Mouse (Mus musculus): ENCODE measurements around the gene Gm5426. TPM values are rescaled to one million over a fixed set of nuclear protein-coding genes. Genes with fewer than 3 reads are reported as not detected.
"Not testable (repeated sequence)": the region's sequence is repeated elsewhere in the genome, so short reads cannot be mapped to it uniquely, and the experiment has no call there.

Gm5426 gene
- total and polyA plus RNA-seq, 2 experiments from 2014 or later = not detected

GRCm38 (mm10) chr10:96129213-96129612, 7.2 kb upstream of the Gm5426 start:
- whole genome bisulfite sequencing = 94% methylated on average over 2 of the region's 2 CpGs

GRCm38 (mm10) chr10:96130406-96130805, 6.0 kb upstream of the Gm5426 start:
- no peak overlapping the region for H3K9ac ChIP-seq (replicated peaks; ENCODE audit: low read length, poor library complexity, severe bottlenecking)
- H3K4me1 ChIP-seq (ENCODE audit: insufficient read depth, low read length) = no peaks in the 10 kb centered on the region
- H3K36me3 ChIP-seq (ENCODE audit: insufficient read depth, low read length) = no peaks in the 10 kb centered on the region
- H3K27me3 ChIP-seq (ENCODE audit: insufficient read depth, low read length) = no peaks in the 10 kb centered on the region
- no peak overlapping the region for H3K27ac ChIP-seq (ENCODE audit: low read depth, low read length)
- 85% methylated on average over 3 of the region's 3 CpGs for WGBS
- ATAC-seq (ENCODE audit: low FRiP score) (no peak), DNase-seq (ENCODE audit: low spot score) (no peak)
- TF ChIP-seq CTCF (IDR thresholded peaks at IDR 0.05) = no peak
- no peak overlapping the region for H3K4me2 ChIP-seq (ENCODE audit: low read depth, low read length, poor library complexity, severe bottlenecking)
- H3K9me3 ChIP-seq (ENCODE audit: low read length) = no peaks in the 10 kb centered on the region
- no peak overlapping the region for H3K4me3 ChIP-seq (ENCODE audit: low read depth, low read length)

More at GRCm38 (mm10) chr10:96129213-96129612, 7.2 kb upstream of the Gm5426 start:
- ATAC-seq (ENCODE audit: low FRiP score) = no peak
- H3K9ac ChIP-seq (replicated peaks; ENCODE audit: low read length, poor library complexity, severe bottlenecking) = no peak overlapping the region
- no peaks in the 10 kb centered on the region for H3K27me3 ChIP-seq (ENCODE audit: insufficient read depth, low read length)
- H3K36me3 ChIP-seq (ENCODE audit: insufficient read depth, low read length) = no peaks in the 10 kb centered on the region
- H3K27ac ChIP-seq (ENCODE audit: low read depth, low read length) = no peak overlapping the region
- no peaks in the 10 kb centered on the region for H3K4me1 ChIP-seq (ENCODE audit: insufficient read depth, low read length)
- no peak for TF ChIP-seq CTCF (IDR thresholded peaks at IDR 0.05)
- H3K9me3 ChIP-seq (ENCODE audit: low read length) = no peaks in the 10 kb centered on the region
- H3K4me3 ChIP-seq (ENCODE audit: low read depth, low read length) = no peak overlapping the region
- DNase-seq (ENCODE audit: low spot score) = no peak
- no peak overlapping the region for H3K4me2 ChIP-seq (ENCODE audit: low read depth, low read length, poor library complexity, severe bottlenecking)

DNA sequence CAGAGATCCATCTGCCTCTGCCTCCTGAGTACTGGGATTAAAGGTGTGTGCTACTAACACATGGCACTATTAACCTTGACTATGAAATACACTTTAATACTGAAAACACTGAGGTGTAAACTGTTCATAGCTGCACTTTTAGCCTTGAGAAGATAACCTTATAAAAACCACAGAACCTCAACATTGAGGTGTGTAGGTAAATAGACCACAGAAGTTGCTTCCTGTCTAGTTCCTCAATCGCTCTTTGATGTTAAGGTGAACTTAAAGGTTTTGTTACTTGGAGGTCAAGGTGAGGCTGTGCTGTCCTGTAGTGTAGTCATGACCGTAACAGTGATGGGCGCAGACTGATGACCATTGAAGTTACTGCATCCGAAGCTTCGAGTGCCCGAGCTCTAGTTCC, 5.3 kb upstream of the Gm5426 start:
- Histone ChIP-seq H3K9ac (replicated peaks; ENCODE audit: low read length, poor library complexity, severe bottlenecking) (no peak overlapping the region), H3K27ac (ENCODE audit: low read depth, low read length) (no peak overlapping the region), H3K36me3 (ENCODE audit: insufficient read depth, low read length) (no peaks in the 10 kb centered on the region), H3K4me2 (ENCODE audit: low read depth, low read length, poor library complexity, severe bottlenecking) (no peak overlapping the region), H3K27me3 (ENCODE audit: insufficient read depth, low read length) (no peaks in the 10 kb centered on the region), H3K9me3 (ENCODE audit: low read length) (no peaks in the 10 kb centered on the region), H3K4me1 (ENCODE audit: insufficient read depth, low read length) (no peaks in the 10 kb centered on the region), H3K4me3 (ENCODE audit: low read depth, low read length) (no peak overlapping the region)
- no peak for ATAC-seq (ENCODE audit: low FRiP score)
- TF ChIP-seq CTCF (IDR thresholded peaks at IDR 0.05) = no peak
- WGBS = 94% methylated on average over 6 of the region's 6 CpGs
- no peak for DNase-seq (ENCODE audit: low spot score)

DNA sequence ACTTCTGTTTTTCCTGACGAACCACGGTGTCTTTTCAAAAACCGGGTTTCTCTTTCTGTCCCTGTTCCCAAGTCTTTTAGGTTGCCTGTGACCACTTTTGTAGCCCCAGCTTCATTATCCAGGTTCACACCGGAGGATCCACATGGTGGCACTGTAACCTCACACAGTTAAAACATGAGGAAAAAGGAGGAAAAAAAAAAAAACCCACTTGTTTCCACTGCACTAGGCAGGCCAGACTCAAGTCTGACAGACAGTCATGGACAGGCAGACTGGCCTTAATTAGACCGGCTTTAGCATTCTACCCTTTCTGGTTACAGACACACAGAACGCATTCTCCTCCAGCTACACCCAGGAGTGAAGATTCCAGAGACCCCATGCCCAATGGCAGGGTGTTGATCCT, 4.2 kb upstream of the Gm5426 start:
- peak; percentile 84 for DNase-seq (ENCODE audit: low spot score)
- WGBS = 34% methylated on average over 6 of the region's 6 CpGs
- peak; percentile 89 for TF ChIP-seq CTCF (IDR thresholded peaks at IDR 0.05)

GRCm38 (mm10) chr10:96138585-96138984, 2.2 kb downstream of the Gm5426 start:
- no peaks in the 10 kb centered on the region for H3K9me3 ChIP-seq (ENCODE audit: low read length)
- ATAC-seq (ENCODE audit: low FRiP score) = no peak
- no peaks in the 10 kb centered on the region for H3K4me1 ChIP-seq (ENCODE audit: insufficient read depth, low read length)
- H3K27ac ChIP-seq (ENCODE audit: low read depth, low read length) = no peak overlapping the region
- TF ChIP-seq CTCF (IDR thresholded peaks at IDR 0.05) = no peak
- H3K4me2 ChIP-seq (ENCODE audit: low read depth, low read length, poor library complexity, severe bottlenecking) = no peak overlapping the region
- no peaks in the 10 kb centered on the region for H3K36me3 ChIP-seq (ENCODE audit: insufficient read depth, low read length)
- H3K9ac ChIP-seq (replicated peaks; ENCODE audit: low read length, poor library complexity, severe bottlenecking) = no peak overlapping the region
- H3K4me3 ChIP-seq (ENCODE audit: low read depth, low read length) = no peak overlapping the region
- H3K27me3 ChIP-seq (ENCODE audit: insufficient read depth, low read length) = no peaks in the 10 kb centered on the region
- WGBS = 92% methylated on average over 5 of the region's 5 CpGs
- DNase-seq (ENCODE audit: low spot score) = no peak

More for the DNA sequence above, 4.2 kb upstream of the Gm5426 start:
- Histone ChIP-seq H3K27me3 (ENCODE audit: insufficient read depth, low read length) (no peaks in the 10 kb centered on the region), H3K9ac (replicated peaks; ENCODE audit: low read length, poor library complexity, severe bottlenecking) (no peak overlapping the region), H3K36me3 (ENCODE audit: insufficient read depth, low read length) (no peaks in the 10 kb centered on the region), H3K4me2 (ENCODE audit: low read depth, low read length, poor library complexity, severe bottlenecking) (no peak overlapping the region), H3K9me3 (ENCODE audit: low read length) (no peaks in the 10 kb centered on the region), H3K4me1 (ENCODE audit: insufficient read depth, low read length) (no peaks in the 10 kb centered on the region), H3K27ac (ENCODE audit: low read depth, low read length) (no peak overlapping the region), H3K4me3 (ENCODE audit: low read depth, low read length) (no peak overlapping the region)
- peak; percentile 71 for ATAC-seq (ENCODE audit: low FRiP score)

GRCm38 (mm10) chr10:96139274-96139673, 2.9 kb downstream of the Gm5426 start:
- ATAC-seq (ENCODE audit: low FRiP score); H3K27me3 ChIP-seq (ENCODE audit: insufficient read depth, low read length); H3K27ac ChIP-seq (ENCODE audit: low read depth, low read length); H3K9me3 ChIP-seq (ENCODE audit: low read length); DNase-seq (ENCODE audit: low spot score); H3K36me3 ChIP-seq (ENCODE audit: insufficient read depth, low read length); H3K9ac ChIP-seq (replicated peaks; ENCODE audit: low read length, poor library complexity, severe bottlenecking); H3K4me2 ChIP-seq (ENCODE audit: low read depth, low read length, poor library complexity, severe bottlenecking); H3K4me3 ChIP-seq (ENCODE audit: low read depth, low read length); H3K4me1 ChIP-seq (ENCODE audit: insufficient read depth, low read length): not testable (repeated sequence)
- WGBS = 92% methylated on average over 4 of the region's 4 CpGs

All from midbrain, postnatal 0 days (tissue).